Mouse (Mus musculus) CH12.LX (cell line): ENCODE measurements around the gene Cenpx. TPM values are rescaled to one million over a fixed set of nuclear protein-coding genes. Genes with fewer than 3 reads are reported as not detected.

Source experiments
- DNase-seq: peaks from one replicate; pipeline ENCODE4 v3.0.0-alpha.2; 2013; ENCODE audit errors: extremely low read depth
- H3K27ac ChIP-seq: 2 replicates; pipeline ENCODE4 v1.5.1; 2012; ENCODE audit warnings: low read depth, mild to moderate bottlenecking, control low read depth, moderate library complexity; ENCODE audit not compliant: insufficient read depth
- H3K27me3 ChIP-seq: replicated peaks from 2 replicates; pipeline ENCODE3; 2012; ENCODE audit warnings: inconsistent platforms
- H3K36me3 ChIP-seq, 2 experiments: replicated peaks in 1 of 2; 2 replicates each; pipeline versions ENCODE3 to v1.6.1; 2012; ENCODE audit warnings: inconsistent platforms in 1 of 2, low read length in 1 of 2, mild to moderate bottlenecking in 1 of 2, mixed read lengths in 1 of 2, moderate library complexity in 1 of 2; ENCODE audit not compliant: control insufficient read depth in 1 of 2, insufficient read depth in 1 of 2
- H3K4me1 ChIP-seq, 2 experiments: 2 replicates each; pipeline ENCODE4 v1.6.1; 2012; ENCODE audit warnings: inconsistent platforms in 1 of 2, moderate library complexity in 1 of 2; ENCODE audit not compliant: insufficient read depth in 2 of 2, control insufficient read depth in 1 of 2
- H3K4me2 ChIP-seq: 2 replicates; pipeline ENCODE4 v1.6.1; 2012; ENCODE audit warnings: low read depth, mild to moderate bottlenecking, control low read depth; ENCODE audit not compliant: poor library complexity, insufficient read depth, severe bottlenecking
- H3K4me3 ChIP-seq, 3 experiments: fragments of 150-350 bp in 1 of 3; sonication (generic) in 1 of 3; replicated peaks in 1 of 3; 2 replicates each; pipeline versions ENCODE3 to v1.5.1; 2011 to 2012; ENCODE audit warnings: low read depth in 2 of 3, low read length in 2 of 3, mild to moderate bottlenecking in 2 of 3, moderate library complexity in 2 of 3, control low read depth in 1 of 3, improper control_type of control experiment in 1 of 3, inconsistent platforms in 1 of 3, mixed read lengths in 1 of 3; ENCODE audit not compliant: poor library complexity in 1 of 3
- H3K79me2 ChIP-seq: replicated peaks from 2 replicates; pipeline ENCODE4 v1.6.1; 2012; ENCODE audit warnings: mild to moderate bottlenecking, moderate library complexity; ENCODE audit not compliant: control insufficient read depth, poor library complexity, insufficient read depth, severe bottlenecking; ENCODE audit errors: extremely low read depth
- H3K9ac ChIP-seq: 2 replicates; pipeline ENCODE4 v1.6.1; 2012; ENCODE audit warnings: low read depth, mild to moderate bottlenecking, control low read depth, moderate library complexity; ENCODE audit not compliant: insufficient read depth
- H3K9me3 ChIP-seq: replicated peaks from 2 replicates; pipeline ENCODE3; 2012; ENCODE audit warnings: low read length, inconsistent platforms, mixed read lengths
- CTCF ChIP-seq, 2 experiments: IDR thresholded peaks in 1 of 2; conservative IDR thresholded peaks in 1 of 2; 2 replicates each; pipeline ENCODE4 v1.5.1; 2011 to 2012; ENCODE audit warnings: low read depth in 2 of 2, low read length in 2 of 2, improper control_type of control experiment in 1 of 2, inconsistent platforms in 1 of 2, mild to moderate bottlenecking in 1 of 2, moderate library complexity in 1 of 2
- E2F4 ChIP-seq: IDR thresholded peaks from 2 replicates; pipeline ENCODE4 v1.6.1; 2011; ENCODE audit warnings: low read depth, low read length, improper control_type of control experiment; ENCODE audit not compliant: insufficient replicate concordance
- ELF1 ChIP-seq: IDR thresholded peaks from 2 replicates; pipeline ENCODE4 v1.6.1; 2014; ENCODE audit warnings: low read depth, mild to moderate bottlenecking, inconsistent platforms, low read length, improper control_type of control experiment
- GABPA ChIP-seq: IDR thresholded peaks from 2 replicates; pipeline ENCODE4 v1.6.1; 2012; ENCODE audit warnings: low read depth, low read length, improper control_type of control experiment, inconsistent platforms; ENCODE audit not compliant: insufficient replicate concordance
- HCFC1 ChIP-seq: IDR thresholded peaks from 2 replicates; pipeline ENCODE4 v1.6.1; 2012; ENCODE audit warnings: low read depth, mild to moderate bottlenecking, inconsistent platforms, low read length, improper control_type of control experiment
- JUN ChIP-seq: IDR thresholded peaks from 2 replicates; pipeline ENCODE4 v1.6.1; 2011; ENCODE audit warnings: low read depth, mild to moderate bottlenecking, low read length, improper control_type of control experiment, moderate library complexity; ENCODE audit not compliant: insufficient read depth
- JUND ChIP-seq: conservative IDR thresholded peaks from 2 replicates; pipeline ENCODE4 v1.6.1; 2011; ENCODE audit warnings: low read depth, low read length, improper control_type of control experiment
- KAT2A ChIP-seq: IDR thresholded peaks from 2 replicates; pipeline ENCODE4 v1.6.1; 2012; ENCODE audit warnings: low read length, improper control_type of control experiment, inconsistent platforms; ENCODE audit not compliant: insufficient replicate concordance
- MAFK ChIP-seq: IDR thresholded peaks from 2 replicates; pipeline ENCODE4 v1.6.1; 2011; ENCODE audit warnings: low read length, improper control_type of control experiment; ENCODE audit not compliant: insufficient replicate concordance
- MAZ ChIP-seq: IDR thresholded peaks from 2 replicates; pipeline ENCODE4 v1.6.1; 2012; ENCODE audit warnings: low read depth, mild to moderate bottlenecking, inconsistent platforms, low read length, improper control_type of control experiment, moderate library complexity
- NELFE ChIP-seq: IDR thresholded peaks from 2 replicates; pipeline ENCODE4 v1.6.1; 2011; ENCODE audit warnings: low read depth, low read length, improper control_type of control experiment
- POLR2AphosphoS2 ChIP-seq: IDR thresholded peaks from 2 replicates; pipeline ENCODE4 v1.6.1; 2011; ENCODE audit warnings: low read depth, low read length, improper control_type of control experiment
- RAD21 ChIP-seq: IDR thresholded peaks from 2 replicates; pipeline ENCODE4 v1.6.1; 2011; ENCODE audit warnings: low read depth, mild to moderate bottlenecking, low read length, improper control_type of control experiment, moderate library complexity
- RCOR1 ChIP-seq: conservative IDR thresholded peaks from 2 replicates; pipeline ENCODE4 v1.6.1; 2012; ENCODE audit warnings: low read depth, mild to moderate bottlenecking, inconsistent platforms, low read length, improper control_type of control experiment
- SMC3 ChIP-seq: IDR thresholded peaks from 2 replicates; pipeline ENCODE4 v1.6.1; 2011; ENCODE audit warnings: low read depth, low read length, improper control_type of control experiment
- USF1 ChIP-seq: IDR thresholded peaks from 2 replicates; pipeline ENCODE4 v1.6.1; 2014; ENCODE audit warnings: low read depth, mild to moderate bottlenecking, inconsistent platforms, low read length, improper control_type of control experiment
- USF2 ChIP-seq: conservative IDR thresholded peaks from 2 replicates; pipeline ENCODE4 v1.6.1; 2011; ENCODE audit warnings: low read depth, low read length, improper control_type of control experiment
- ZC3H11A ChIP-seq: IDR thresholded peaks from 2 replicates; pipeline ENCODE4 v1.6.1; 2012; ENCODE audit warnings: low read depth, mild to moderate bottlenecking, inconsistent platforms, low read length, improper control_type of control experiment
- dilution Hi-C: fragments of 300-500 bp; cut with MboI; formaldehyde crosslinking; loops from 2 replicates; pipeline ENCODE4 v1.14.3; 2020; ENCODE audit warnings: low sequenced_read_pairs; ENCODE audit not compliant: extremely low pct_unique_long_range_greater_than_20kb, extremely low pct_ligation_motif_present
- in situ Hi-C: fragments of 300-500 bp; cut with MboI; formaldehyde crosslinking; loops from 3 replicates; pipeline ENCODE4 v1.14.3; 2019; ENCODE audit warnings: low sequenced_read_pairs, low pct_ligation_motif_present, low pct_unique_long_range_greater_than_20kb, mixed read lengths
- polyA plus RNA-seq: library from polyadenylated mRNA; unstranded; fragments of >175 nt; gene quantifications from 2 replicates; pipeline ENCODE4 v1.2.1, GENCODE M21; 2012; ENCODE audit warnings: low read depth; ENCODE audit not compliant: insufficient read length
- total RNA-seq, 2 experiments: library from RNA; depleted of rRNA; stranded (reverse); fragments of 300-350 nt in 1 of 2; fragments of >200 nt in 1 of 2; gene quantifications; 2 replicates each; pipeline ENCODE4 v1.2.3; 2012 to 2014

Cenpx gene
- total and polyA plus RNA-seq, 3 experiments, result 76.5 to 122 (median 101) TPM

DNA sequence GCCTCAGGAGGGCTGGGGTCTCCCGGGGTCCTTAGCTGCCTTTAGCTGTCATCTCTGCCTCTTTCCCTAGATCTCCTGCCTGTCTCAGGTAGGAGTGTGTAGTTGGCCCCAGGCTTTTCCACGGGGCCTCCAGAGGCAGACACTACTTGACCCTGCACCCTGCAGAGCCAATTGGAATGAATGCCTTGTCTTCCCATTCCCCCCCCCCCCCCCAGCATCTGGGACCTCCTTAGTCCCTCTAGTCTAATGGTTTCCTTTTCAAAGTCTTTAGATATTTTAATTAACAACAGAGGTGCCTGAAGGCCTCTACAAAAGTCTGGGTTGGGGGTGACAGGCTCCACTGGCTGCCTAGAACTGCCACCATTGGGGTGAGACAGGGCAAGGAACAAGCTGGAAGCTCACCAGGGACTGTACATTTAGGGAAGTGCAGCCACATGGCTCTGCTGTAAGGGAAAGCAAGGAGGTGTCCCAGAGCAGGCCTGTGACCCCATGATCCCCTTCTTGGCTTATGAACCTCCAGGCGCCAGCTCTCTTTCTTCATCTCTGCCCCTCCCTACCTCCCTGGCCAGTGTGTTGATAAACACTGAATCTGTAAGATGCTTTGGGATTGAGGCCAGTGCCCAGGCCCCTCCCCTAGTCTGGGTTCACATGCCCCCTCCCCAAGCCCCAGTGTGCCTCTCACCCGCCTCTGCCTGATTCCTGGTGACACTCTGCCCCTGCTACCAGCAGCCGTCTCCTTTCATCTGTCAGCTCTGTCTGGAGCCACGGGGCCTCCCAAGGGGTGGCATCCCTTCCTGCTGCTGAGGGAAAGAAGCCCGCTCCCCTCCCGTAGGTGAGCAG, 8.8 kb downstream of the Cenpx start:
- dilution Hi-C loops, result no loop called here
- Histone ChIP-seq H3K27me3 (no peaks in the 10 kb centered on the region), H3K36me3 (peaks cover 47 to 87% of the 10 kb centered on the region in 2 experiments), H3K9ac (no peak overlapping the region), H3K27ac (no peak overlapping the region), H3K4me1 (peaks cover 14 to 36% of the 10 kb centered on the region in 2 experiments), H3K79me2 (no peaks in the 10 kb centered on the region), H3K4me2 (no peak overlapping the region), H3K4me3 (no peak overlapping the region), H3K9me3 (no peaks in the 10 kb centered on the region)
- in situ Hi-C loops, result no loop called here
- DNase-seq, result no peak
- TF ChIP-seq POLR2AphosphoS2, result no peak
- TF ChIP-seq JUN, result no peak
- TF ChIP-seq MAFK, result no peak
- TF ChIP-seq JUND, result no peak
- no peak for TF ChIP-seq NELFE
- no peak for TF ChIP-seq ELF1
- no peak for TF ChIP-seq GABPA
- TF ChIP-seq USF1, result no peak
- no peak for TF ChIP-seq SMC3
- no peak for TF ChIP-seq RAD21
- TF ChIP-seq HCFC1, result no peak
- no peak for TF ChIP-seq ZC3H11A

DNA sequence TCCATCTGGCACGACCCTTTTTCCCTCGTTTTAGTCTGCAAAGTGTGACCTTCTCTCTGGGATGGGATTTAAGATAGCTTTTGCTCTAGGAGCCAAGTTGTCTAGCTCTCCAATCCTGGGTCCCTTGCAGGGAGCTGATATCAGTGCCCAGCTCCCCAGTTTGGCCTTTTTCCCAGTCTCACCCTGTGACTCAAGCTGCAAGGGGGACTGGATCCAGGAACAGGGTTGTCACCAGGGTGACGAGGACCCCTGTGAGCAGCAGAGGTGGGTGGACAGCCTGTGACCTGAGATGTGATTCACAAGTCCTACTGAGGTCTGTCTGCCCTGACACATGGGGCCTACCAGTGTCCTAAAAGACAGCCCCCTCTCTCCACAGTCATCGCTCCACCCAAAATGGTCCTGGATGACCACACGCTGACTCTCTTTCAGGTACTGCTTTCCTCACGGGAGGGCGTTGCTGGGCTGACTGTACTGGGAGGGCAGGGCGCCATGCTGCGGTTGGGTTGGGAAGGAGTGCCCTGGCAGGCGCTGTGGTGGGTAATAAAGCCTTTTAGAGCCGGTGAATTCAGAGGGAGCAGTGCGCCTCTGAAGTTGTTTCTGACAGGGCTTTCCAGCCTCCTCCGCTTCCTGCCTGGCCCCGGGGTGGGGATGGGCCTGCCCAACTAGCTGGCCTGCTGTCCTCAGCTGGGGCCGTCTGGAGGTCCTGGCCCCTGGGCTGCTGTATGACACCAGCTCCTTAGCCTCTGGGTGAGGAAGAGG, 9.7 kb downstream of the Cenpx start:
- H3K9ac ChIP-seq, result no peak overlapping the region
- no peak overlapping the region for H3K4me2 ChIP-seq
- no peaks in the 10 kb centered on the region for H3K9me3 ChIP-seq
- no peak for DNase-seq
- H3K4me1 ChIP-seq, result peaks cover 14 to 37% of the 10 kb centered on the region in 2 experiments
- H3K27ac ChIP-seq, result no peak overlapping the region
- in situ Hi-C loops, result no loop called here
- H3K4me3 ChIP-seq, result no peak overlapping the region
- H3K79me2 ChIP-seq, result no peaks in the 10 kb centered on the region
- H3K36me3 ChIP-seq, result peaks cover 42 to 87% of the 10 kb centered on the region in 2 experiments
- no peaks in the 10 kb centered on the region for H3K27me3 ChIP-seq
- TF ChIP-seq USF2 (no peak), RCOR1 (no peak), KAT2A (no peak), MAZ (no peak), SMC3 (no peak), CTCF (conservative IDR thresholded peaks at IDR 0.05 in 1 of 2, IDR thresholded peaks at IDR 0.05 in 1 of 2; ENCODE audit: low read depth in 2 of 2, low read length in 2 of 2) (no peak), GABPA (no peak), E2F4 (no peak), POLR2AphosphoS2 (no peak)
- dilution Hi-C loops, result no loop called here
